Mouse (Mus musculus) retina, embryonic 14.5 days (tissue): Measurements from ENCODE around the gene Wars2.
A peak's percentile ranks its signal among the peaks of the same experiment; 100 is the strongest.

ENCODE experiments used
- DNase-seq: peaks from one replicate; pipeline ENCODE4 v3.0.0-alpha.2; 2015; ENCODE audit warnings: low spot score

Wars2 gene

GRCm38 (mm10) chr3:99193576-99193975 is 52.7 kb downstream of the Wars2 start:
- DNase-seq: no peak

GRCm38 (mm10) chr3:99203331-99203730 is 62.5 kb downstream of the Wars2 start:
- no peak for DNase-seq

GRCm38 (mm10) chr3:99208416-99208815 is 67.5 kb downstream of the Wars2 start:
- no peak for DNase-seq

GRCm38 (mm10) chr3:99211105-99211698 is 70.3 kb downstream of the Wars2 start:
- peak; percentile 31 for DNase-seq

GRCm38 (mm10) chr3:99227807-99228206 is 86.9 kb downstream of the Wars2 start:
- DNase-seq: no peak

GRCm38 (mm10) chr3:99233393-99234318 is 92.8 kb downstream of the Wars2 start:
- DNase-seq: peak; percentile 86

DNA sequence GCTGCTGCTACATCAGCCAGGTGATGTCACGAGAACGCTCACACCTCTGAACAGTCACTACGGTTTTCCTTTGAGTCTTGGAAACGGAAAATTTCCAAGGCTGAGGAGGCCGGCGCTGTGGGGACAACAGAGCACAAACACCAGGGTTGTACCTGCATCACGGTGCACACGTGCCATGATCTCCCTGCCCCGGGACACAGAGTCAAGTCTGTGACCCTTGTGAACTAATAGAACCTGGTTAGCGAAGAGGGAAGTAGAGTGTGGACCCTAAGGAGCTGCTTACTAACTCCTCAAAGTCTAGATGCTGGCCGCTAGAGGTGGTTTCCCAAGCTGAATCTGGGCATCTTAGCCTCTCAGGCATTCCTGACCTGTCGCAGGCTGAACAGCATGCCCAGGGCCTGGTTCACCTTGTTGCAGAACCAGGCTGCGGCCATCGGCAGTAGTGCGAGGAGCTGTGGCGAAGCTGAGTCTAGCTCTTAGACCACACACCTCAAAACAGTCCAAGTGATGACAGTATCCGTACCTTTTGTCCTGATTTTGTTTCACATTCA is 93.5 kb downstream of the Wars2 start:
- peak; percentile 15 for DNase-seq

- peak; percentile 32 for DNase-seq
Observed at GRCm38 (mm10) chr3:99235116-99235803, 94.4 kb downstream of the Wars2 start.

GRCm38 (mm10) chr3:99235804-99236755 is 95.2 kb downstream of the Wars2 start:
- peak; percentile 10 for DNase-seq

- DNase-seq: peak; percentile 13
Observed at GRCm38 (mm10) chr3:99238691-99239090, 97.8 kb downstream of the Wars2 start.

GRCm38 (mm10) chr3:99239301-99240045 is 98.6 kb downstream of the Wars2 start:
- peak; percentile 8 for DNase-seq

GRCm38 (mm10) chr3:99240213-99240720 is 99.4 kb downstream of the Wars2 start, which contains the start of gene Tbx15:
TSS of gene Tbx15 (plus strand) at chr3:99240381.
- DNase-seq: no peak

DNA sequence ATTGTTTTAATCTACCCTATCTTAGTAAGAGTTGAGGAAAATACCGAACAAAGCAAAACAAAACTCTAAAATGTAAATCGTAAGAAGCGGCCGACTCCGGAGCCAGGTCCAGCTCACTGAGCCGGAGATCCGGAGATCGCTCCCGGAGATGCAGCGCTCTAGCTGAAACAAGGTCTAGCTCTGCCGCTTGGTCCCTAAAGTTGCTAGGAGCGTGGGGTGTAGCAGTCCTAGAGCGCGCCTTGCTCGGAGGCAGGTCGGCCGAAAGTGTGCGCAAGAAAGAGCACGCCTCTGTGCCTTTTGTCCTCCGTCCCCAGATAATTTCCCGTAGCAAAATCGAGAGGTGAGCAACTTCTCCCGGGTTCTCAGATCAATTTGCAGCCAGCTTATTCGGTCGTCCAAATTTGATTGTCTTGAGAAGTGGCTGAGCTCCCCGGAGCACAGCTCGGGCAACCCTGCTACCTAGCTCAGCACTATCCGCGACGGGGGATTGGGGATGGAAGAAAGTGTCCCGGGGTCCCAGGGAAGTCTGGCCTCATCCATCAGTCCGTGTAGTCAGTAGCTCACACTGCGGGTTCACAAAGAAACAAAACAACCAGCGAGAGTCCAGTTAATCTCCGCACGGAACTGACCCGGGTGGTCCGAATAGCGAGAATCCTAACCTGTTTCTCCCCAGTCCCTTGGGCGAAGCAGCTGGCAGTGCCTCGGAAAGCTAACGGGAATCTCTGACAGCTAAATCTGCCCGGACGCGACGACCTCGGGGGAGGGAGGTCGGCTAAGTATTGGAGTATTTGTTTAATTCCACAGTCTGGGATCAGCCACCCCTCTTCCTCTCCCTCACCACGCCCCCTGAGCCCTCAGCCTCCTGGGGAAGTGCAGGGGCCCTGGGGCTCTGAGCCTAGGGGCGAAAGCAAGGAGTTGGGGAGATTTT is 100.2 kb downstream of the Wars2 start:
- DNase-seq: peak; percentile 41

- DNase-seq: peak; percentile 10
Observed at GRCm38 (mm10) chr3:99242481-99242880, 101.6 kb downstream of the Wars2 start.

DNA sequence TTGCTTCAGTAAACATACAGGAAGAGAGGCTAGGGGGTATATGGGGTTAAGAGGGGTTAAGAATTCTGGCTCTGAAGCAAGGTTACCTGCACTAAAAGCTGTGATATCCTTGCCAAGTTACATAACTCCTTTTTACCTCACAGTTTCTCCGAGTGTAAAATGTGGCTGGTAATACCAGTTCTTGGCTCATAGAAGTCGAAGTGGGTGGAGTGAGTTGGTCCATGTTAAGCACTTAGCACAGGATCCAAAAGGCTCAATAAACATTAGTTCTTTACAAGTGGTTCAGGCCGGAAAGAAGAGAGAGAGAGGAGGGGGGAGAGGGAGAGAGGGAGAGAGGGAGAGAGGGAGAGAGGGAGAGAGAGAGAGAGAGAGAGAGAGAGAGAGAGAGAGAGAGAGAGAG is 104.5 kb downstream of the Wars2 start:
- DNase-seq: no peak

DNA sequence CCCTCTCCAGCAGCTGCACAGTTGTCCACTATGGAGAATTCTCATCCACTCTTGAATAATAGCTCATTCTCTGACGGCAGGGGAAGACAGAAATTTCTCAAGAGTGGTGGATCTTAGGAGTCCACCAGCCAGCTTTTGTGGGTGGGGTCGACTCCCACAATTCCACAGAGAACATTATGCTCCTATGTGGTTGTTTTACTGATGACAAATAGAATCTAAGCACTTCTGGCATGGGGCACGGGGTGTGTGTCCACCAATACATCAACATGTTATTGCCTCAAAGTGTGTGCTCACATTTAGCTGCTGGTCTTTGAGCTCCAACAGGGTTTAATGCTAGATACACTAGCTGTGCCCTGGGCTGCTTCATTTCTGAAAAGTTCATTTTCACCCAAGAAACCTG is 105.8 kb downstream of the Wars2 start:
- peak; percentile 2 for DNase-seq

GRCm38 (mm10) chr3:99247586-99247985 is 106.7 kb downstream of the Wars2 start:
- peak; percentile 1 for DNase-seq

GRCm38 (mm10) chr3:99247996-99248801 is 107.3 kb downstream of the Wars2 start:
- DNase-seq: peak; percentile 22
